Mouse (Mus musculus) heart, embryonic 11.5 days (tissue): ENCODE data around the gene Serpinb1c. TPM values are rescaled to one million over a fixed set of nuclear protein-coding genes. Genes with fewer than 3 reads are reported as not detected.
A peak's percentile ranks its signal among the peaks of the same experiment; 100 is the strongest.
"Not testable (repeated sequence)": the region's sequence is repeated elsewhere in the genome, so short reads cannot be mapped to it uniquely, and the experiment has no call there.

Experiments
- ATAC-seq: fragments of 200-750 bp; cut with Nextera tagmentation; replicated peaks from 2 replicates; pipeline ENCODE4 v1.8.0; 2017; ENCODE audit warnings: moderate library complexity; ENCODE audit not compliant: insufficient number of reproducible peaks, low FRiP score, low TSS enrichment
- H3K27ac ChIP-seq: fragments of 300-500 bp; sonication (generic); 2 replicates; pipeline ENCODE4 v1.5.1; 2014; ENCODE audit warnings: mild to moderate bottlenecking, low read depth, low read length
- H3K27me3 ChIP-seq: fragments of 300-500 bp; sonication (generic); 2 replicates; pipeline ENCODE4 v1.6.1; 2014; ENCODE audit warnings: mild to moderate bottlenecking, low read length, mixed read lengths; ENCODE audit not compliant: control insufficient read depth, insufficient read depth
- H3K36me3 ChIP-seq: fragments of 300-500 bp; sonication (generic); 2 replicates; pipeline ENCODE4 v1.6.1; 2014; ENCODE audit warnings: mild to moderate bottlenecking, low read length, moderate library complexity, mixed read lengths; ENCODE audit not compliant: control insufficient read depth, insufficient read depth
- H3K4me1 ChIP-seq: fragments of 300-500 bp; sonication (generic); 2 replicates; pipeline ENCODE4 v1.6.1; 2014; ENCODE audit warnings: low read length; ENCODE audit not compliant: control insufficient read depth, insufficient read depth
- H3K4me2 ChIP-seq: fragments of 300-500 bp; sonication (generic); 2 replicates; pipeline ENCODE4 v1.6.1; 2014; ENCODE audit warnings: mild to moderate bottlenecking, moderate library complexity
- H3K4me3 ChIP-seq: fragments of 300-500 bp; sonication (generic); 2 replicates; pipeline ENCODE4 v1.5.1; 2014; ENCODE audit warnings: low read depth, low read length
- H3K9ac ChIP-seq: fragments of 300-500 bp; sonication (generic); 2 replicates; pipeline ENCODE4 v1.6.1; 2014; ENCODE audit warnings: mild to moderate bottlenecking, low read depth, low read length, moderate library complexity
- H3K9me3 ChIP-seq: fragments of 300-500 bp; sonication (generic); replicated peaks from 2 replicates; pipeline ENCODE4 v1.6.1; 2016; ENCODE audit warnings: low read length; ENCODE audit not compliant: control insufficient read depth
- WGBS: fragments of 180-500 bp; shearing (Covaris S2); extraction: QIAGEN DNeasy Blood & Tissue Kit; methylation state at CpG from one replicate; pipeline ENCODE4 v1.1.7; 2014; ENCODE audit not compliant: insufficient replicate concordance; 5-methylcytosine and 5-hydroxymethylcytosine counted together
- polyA plus RNA-seq: library from polyadenylated mRNA; unstranded; fragments of >200 nt; fragmentation: Nextera tagmentation; extraction: Ambion mirVana; gene quantifications from 2 replicates; pipeline ENCODE4 v1.2.1, GENCODE M21; 2014

Serpinb1c gene
- polyA plus RNA-seq, 1 experiment from 2014 or later, result 0.16 TPM

- H3K9me3 ChIP-seq, result no peaks in the 10 kb centered on the region
- peak; percentile 70 for ATAC-seq
- H3K36me3 ChIP-seq, result no peaks in the 10 kb centered on the region
- H3K4me2 ChIP-seq, result no peak overlapping the region
- H3K9ac ChIP-seq, result no peak overlapping the region
- H3K27me3 ChIP-seq, result no peaks in the 10 kb centered on the region
- H3K27ac ChIP-seq, result peak overlapping the region; percentile 87
- H3K4me1 ChIP-seq, result peaks cover 27% of the 10 kb centered on the region
- H3K4me3 ChIP-seq, result no peak overlapping the region
Observed at GRCm38 (mm10) chr13:32922622-32923021, 24.6 kb upstream of the Serpinb1c start.

GRCm38 (mm10) chr13:32912770-32913380 lies 14.9 kb upstream of the Serpinb1c start:
- H3K36me3 ChIP-seq, result no peaks in the 10 kb centered on the region
- peaks cover 9% of the 10 kb centered on the region; the same call in 1 of the 2 replicates for H3K4me1 ChIP-seq
- peak; percentile 77 for ATAC-seq
- H3K9ac ChIP-seq, result no peak overlapping the region
- H3K27ac ChIP-seq, result peak overlapping the region; percentile 77
- no peaks in the 10 kb centered on the region for H3K27me3 ChIP-seq
- no peak overlapping the region for H3K4me2 ChIP-seq
- H3K9me3 ChIP-seq, result no peaks in the 10 kb centered on the region
- H3K4me3 ChIP-seq, result no peak overlapping the region

- H3K36me3 ChIP-seq, result no peaks in the 10 kb centered on the region
- no peaks in the 10 kb centered on the region for H3K9me3 ChIP-seq
- no peak overlapping the region for H3K9ac ChIP-seq
- 81% methylated on average over 3 of the region's 3 CpGs for WGBS
- no peaks in the 10 kb centered on the region for H3K27me3 ChIP-seq
- peaks cover 12% of the 10 kb centered on the region; the same call in 1 of the 2 replicates for H3K4me1 ChIP-seq
- ATAC-seq, result no peak
- no peak overlapping the region for H3K4me3 ChIP-seq
- no peak overlapping the region for H3K27ac ChIP-seq
- no peak overlapping the region for H3K4me2 ChIP-seq
Observed at GRCm38 (mm10) chr13:32908182-32908581, 10.2 kb upstream of the Serpinb1c start.

- no peak overlapping the region for H3K4me3 ChIP-seq
- peaks cover 3% of the 10 kb centered on the region; the same call in 1 of the 2 replicates for H3K4me1 ChIP-seq
- peak; percentile 88 for ATAC-seq
- H3K9me3 ChIP-seq, result no peaks in the 10 kb centered on the region
- WGBS, result 29% methylated on average over 8 of the region's 8 CpGs
- no peak overlapping the region for H3K4me2 ChIP-seq
- H3K27me3 ChIP-seq, result no peaks in the 10 kb centered on the region
- H3K36me3 ChIP-seq, result no peaks in the 10 kb centered on the region
- no peak overlapping the region for H3K9ac ChIP-seq
- no peak overlapping the region for H3K27ac ChIP-seq
Observed at GRCm38 (mm10) chr13:32903211-32903873, 5.3 kb upstream of the Serpinb1c start.

- Histone ChIP-seq H3K27ac (no peak overlapping the region), H3K9me3 (no peaks in the 10 kb centered on the region), H3K4me2 (no peak overlapping the region), H3K4me1 (peaks cover 3% of the 10 kb centered on the region; the same call in 1 of the 2 replicates), H3K36me3 (no peaks in the 10 kb centered on the region), H3K9ac (no peak overlapping the region), H3K4me3 (no peak overlapping the region), H3K27me3 (no peaks in the 10 kb centered on the region)
- ATAC-seq, result no peak; the same call in 1 of the 2 replicates
- WGBS, result 12% methylated on average over 4 of the region's 4 CpGs
Observed at GRCm38 (mm10) chr13:32902481-32903015, 4.5 kb upstream of the Serpinb1c start.

- no peak for ATAC-seq
- no peak overlapping the region for H3K27ac ChIP-seq
Observed at GRCm38 (mm10) chr13:32900639-32901038, 2.6 kb upstream of the Serpinb1c start.

GRCm38 (mm10) chr13:32899114-32899513 lies 1.1 kb upstream of the Serpinb1c start:
- not testable (repeated sequence) for ATAC-seq, H3K9me3 ChIP-seq, H3K4me3 ChIP-seq, H3K36me3 ChIP-seq, H3K4me1 ChIP-seq, H3K9ac ChIP-seq, H3K27me3 ChIP-seq, H3K27ac ChIP-seq, H3K4me2 ChIP-seq
- WGBS, result no CpG with 5 or more reads among the region's 2 CpGs

More at GRCm38 (mm10) chr13:32900639-32901038, 2.6 kb upstream of the Serpinb1c start:
- Histone ChIP-seq H3K4me3 (no peak overlapping the region), H3K36me3 (no peaks in the 10 kb centered on the region), H3K4me1 (peaks cover 3% of the 10 kb centered on the region; the same call in 1 of the 2 replicates), H3K4me2 (no peak overlapping the region), H3K27me3 (no peaks in the 10 kb centered on the region), H3K9ac (no peak overlapping the region), H3K9me3 (no peaks in the 10 kb centered on the region)
- WGBS, result 18% methylated on average over 2 of the region's 2 CpGs

GRCm38 (mm10) chr13:32896931-32897330 lies 1.1 kb downstream of the Serpinb1c start:
- Histone ChIP-seq H3K9me3 (no peaks in the 10 kb centered on the region), H3K27ac (no peak overlapping the region), H3K9ac (no peak overlapping the region), H3K36me3 (no peaks in the 10 kb centered on the region), H3K4me3 (no peak overlapping the region), H3K27me3 (no peaks in the 10 kb centered on the region), H3K4me2 (no peak overlapping the region), H3K4me1 (no peaks in the 10 kb centered on the region)
- whole genome bisulfite sequencing, result 71% methylated on average over 4 of the region's 4 CpGs
- ATAC-seq, result no peak

GRCm38 (mm10) chr13:32884755-32885154 lies 13.3 kb downstream of the Serpinb1c start:
- Histone ChIP-seq H3K36me3 (no peaks in the 10 kb centered on the region), H3K4me3 (no peak overlapping the region), H3K27ac (no peak overlapping the region), H3K9ac (no peak overlapping the region), H3K4me2 (no peak overlapping the region), H3K4me1 (no peaks in the 10 kb centered on the region), H3K27me3 (no peaks in the 10 kb centered on the region), H3K9me3 (no peaks in the 10 kb centered on the region)
- ATAC-seq, result no peak
